Mouse (Mus musculus): ENCODE data around the gene Dmbx1. TPM values are rescaled to one million over a fixed set of nuclear protein-coding genes. Genes with fewer than 3 reads are reported as not detected.
A peak's percentile ranks its signal among the peaks of the same experiment; 100 is the strongest.

Gene Dmbx1
- total RNA-seq, 2 experiments from 2014 or later, result not detected

GRCm38 (mm10) chr4:115941242-115941820, 1.6 kb upstream of the Dmbx1 start:
- no peak for DNase-seq (ENCODE audit: low spot score in 2 of 2)

GRCm38 (mm10) chr4:115940681-115941080, 955 bp upstream of the Dmbx1 start:
- DNase-seq (ENCODE audit: low spot score in 2 of 2), result no peak

DNA sequence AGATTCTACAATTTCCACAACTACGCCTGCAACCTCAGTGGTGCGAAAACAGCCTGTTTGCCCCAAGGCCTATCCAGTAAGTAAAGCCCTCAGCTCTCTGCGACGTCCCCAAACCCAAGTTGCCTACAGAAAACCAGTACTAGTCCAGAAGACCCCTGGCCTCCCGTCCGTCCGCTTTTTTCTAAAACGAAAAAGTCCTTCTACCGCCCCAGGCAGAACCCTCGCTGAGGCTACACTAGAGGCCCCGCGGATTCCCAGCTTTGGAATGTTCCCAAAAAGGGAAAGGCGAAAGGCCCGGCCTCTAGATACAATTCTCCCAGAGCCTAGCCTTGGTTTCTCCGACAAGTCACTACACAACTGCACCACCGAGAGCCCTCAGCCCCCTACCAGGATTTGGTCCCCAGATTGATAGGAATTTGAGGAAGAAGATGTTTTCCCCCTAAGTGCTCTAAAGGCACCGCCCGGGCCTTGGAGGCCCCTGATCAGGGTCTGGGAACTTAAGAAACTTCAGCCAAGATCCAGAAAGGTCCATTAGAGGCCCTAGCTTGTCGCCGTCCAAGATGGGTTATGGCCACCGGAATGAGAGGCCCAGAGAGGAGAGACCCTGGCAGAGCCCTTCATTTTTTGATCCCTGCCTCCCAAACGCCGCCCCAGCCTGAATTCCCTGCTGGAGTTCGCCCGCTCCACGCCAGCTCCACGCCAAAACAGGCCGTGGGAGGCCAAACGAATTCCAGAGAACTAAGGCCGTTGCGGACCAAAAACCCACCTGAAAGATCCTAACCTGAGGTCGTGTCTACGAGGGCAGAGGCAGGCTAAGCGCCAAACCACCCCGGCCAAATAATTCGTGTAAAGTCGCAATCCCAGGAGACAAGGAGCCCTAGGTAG, 1.2 kb downstream of the Dmbx1 start:
- DNase-seq (ENCODE audit: low spot score in 2 of 2), result no peak

DNA sequence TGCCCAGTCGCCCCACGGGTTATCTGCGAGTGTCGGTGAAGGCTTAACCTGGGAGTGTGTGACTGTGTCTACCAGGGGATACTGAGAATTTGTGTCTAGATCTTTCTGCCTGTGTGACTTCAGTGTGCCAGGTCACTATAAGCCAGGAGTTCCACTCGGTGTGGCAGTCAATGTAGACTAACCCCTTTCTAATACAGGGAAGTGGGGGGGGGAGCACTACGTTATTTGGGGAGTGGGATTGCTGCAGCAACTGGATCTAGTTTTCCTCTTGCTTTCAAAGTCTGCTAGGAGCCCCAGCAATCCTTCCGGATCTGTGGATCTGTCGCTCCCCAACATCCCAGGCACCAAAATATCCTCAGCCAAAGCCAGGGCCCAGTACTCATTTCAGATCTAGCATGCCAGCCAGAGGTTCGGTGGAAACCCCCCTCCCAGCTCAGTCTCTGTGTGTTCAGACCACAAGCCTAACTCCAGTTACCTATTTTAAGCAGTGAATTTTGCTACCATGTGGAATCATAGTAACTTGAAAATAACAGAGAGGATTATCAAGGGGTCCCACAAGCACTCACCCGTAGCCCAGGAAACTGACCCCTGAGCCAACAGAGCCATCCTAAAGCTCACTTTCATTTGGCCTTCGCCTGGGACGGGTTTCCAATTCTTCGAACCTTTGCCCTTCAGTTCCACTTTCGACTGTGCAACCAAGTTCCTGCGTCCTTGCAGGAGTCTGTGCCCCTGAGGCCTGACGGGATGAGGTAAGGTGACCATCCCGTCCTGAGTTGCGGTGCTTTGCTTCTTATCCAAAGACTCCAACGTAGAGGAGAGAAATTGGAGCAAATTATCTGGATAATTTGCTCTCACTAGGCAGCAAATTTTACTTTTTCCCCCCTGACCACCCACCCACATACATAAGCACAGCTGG, 2.4 kb downstream of the Dmbx1 start:
- no peak for DNase-seq (ENCODE audit: low spot score in 2 of 2)

GRCm38 (mm10) chr4:115936646-115937045, 3.1 kb downstream of the Dmbx1 start:
- no peak for DNase-seq (ENCODE audit: low spot score in 2 of 2)

DNA sequence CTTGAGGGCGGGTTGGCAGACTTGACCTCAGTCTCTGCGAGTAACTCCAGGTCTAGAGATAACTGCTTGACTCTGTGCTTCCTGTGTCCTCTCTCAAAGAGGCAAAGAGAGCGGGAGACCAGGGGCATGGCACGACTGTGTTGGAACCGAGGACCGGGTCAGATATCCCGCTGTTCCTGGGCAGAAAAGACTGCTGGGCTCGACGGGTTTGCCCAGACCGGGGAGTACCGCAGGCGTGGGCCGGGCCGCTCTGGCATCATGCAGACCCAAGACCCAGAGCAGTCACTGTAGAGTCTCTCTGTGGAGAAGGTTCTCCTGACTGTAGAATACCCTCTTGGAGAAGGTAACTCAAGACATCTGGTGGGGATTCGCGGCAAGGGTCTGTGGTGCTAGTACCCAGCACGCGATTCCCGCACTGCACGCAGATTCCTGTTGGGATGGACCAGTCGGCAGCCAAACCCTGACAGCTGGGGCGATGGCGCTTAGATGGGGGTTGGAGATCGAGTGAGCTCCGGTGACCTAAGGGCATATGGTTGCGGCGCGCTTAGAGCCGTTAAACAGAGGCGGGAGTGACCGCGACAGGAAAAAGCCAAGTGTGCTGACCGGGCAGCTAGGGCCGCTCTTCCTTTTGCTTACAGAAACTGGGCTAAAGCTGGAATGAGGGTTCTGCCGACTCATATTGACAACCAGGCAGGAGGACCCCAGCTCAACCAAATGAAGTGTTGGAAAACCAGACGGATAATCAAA, 3.7 kb downstream of the Dmbx1 start:
- no peak for DNase-seq (ENCODE audit: low spot score in 2 of 2)

GRCm38 (mm10) chr4:115931556-115932088, 8.1 kb downstream of the Dmbx1 start:
- no peak for DNase-seq (ENCODE audit: low spot score in 2 of 2)

GRCm38 (mm10) chr4:115927637-115928036, 12.1 kb downstream of the Dmbx1 start:
- no peak for DNase-seq (ENCODE audit: low spot score in 2 of 2)

DNA sequence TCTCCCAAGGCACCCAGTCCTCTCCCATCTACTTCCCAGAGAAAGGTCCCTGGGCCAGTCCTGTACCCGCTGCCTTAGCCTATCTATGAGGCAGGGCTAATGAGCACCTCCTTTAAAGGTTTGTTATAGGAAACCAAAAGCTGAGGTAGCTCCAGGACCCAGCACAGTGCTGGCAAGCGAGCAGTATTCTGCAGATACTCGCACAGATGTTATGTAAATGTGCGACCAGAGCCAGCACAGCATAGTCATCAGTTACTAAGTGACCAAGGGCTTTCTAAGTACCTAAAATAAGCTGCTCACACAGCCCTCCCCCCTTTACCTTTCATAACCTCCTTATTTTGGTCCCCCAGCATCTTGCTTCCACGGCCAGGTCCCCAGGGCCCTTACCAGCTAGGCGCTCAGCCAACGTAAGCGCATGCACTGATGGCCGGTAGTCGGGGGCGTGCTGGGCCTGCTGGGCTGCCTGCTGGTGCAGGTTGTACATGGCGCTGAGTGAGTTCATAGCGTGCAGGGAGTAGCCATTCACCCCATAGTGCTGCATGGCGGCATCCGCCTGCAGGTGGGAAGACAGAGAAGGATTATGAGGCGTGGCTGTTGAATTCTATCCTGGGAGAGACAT, 16.4 kb downstream of the Dmbx1 start:
- DNase-seq (ENCODE audit: low spot score in 2 of 2), result no peak

DNA sequence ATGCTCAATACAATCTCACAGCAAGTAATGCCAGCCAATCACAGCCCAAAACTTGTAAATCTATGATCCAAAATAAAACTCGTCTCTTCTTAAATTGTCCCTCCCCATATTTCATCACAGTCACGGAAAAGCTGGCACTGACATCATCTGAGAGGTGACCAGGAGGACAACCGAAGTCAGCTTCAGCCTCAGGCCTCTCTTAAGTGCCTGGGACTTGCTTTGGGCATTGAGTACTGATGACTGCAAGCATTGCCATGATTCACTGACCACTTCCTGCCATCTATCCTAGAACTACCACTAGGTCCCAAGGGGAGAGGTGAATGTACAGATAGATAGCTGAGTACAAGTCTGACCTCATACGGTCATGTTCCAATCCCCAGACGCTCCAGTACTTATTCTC, 17.0 kb downstream of the Dmbx1 start:
- DNase-seq (ENCODE audit: low spot score in 2 of 2), result no peak

DNA sequence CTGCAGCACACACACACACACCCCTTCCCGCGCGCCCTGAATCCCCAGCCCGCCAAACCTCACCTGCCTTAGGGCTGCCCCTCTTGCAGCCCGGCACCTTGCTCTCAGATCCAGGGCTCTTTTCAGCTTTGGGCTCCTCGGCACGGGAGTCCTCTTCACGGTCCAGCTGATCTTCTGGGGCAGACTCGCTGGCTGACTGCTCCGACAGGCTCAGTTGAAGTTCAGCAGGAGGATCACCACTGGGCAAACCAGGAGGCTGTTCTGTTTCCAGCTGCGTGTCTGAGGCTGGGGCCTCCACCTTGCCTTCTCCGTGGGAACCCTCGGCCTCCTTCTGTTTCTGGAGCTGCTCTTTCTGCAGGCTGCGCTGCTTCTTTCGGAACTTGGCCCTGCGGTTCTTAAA, 19.8 kb downstream of the Dmbx1 start:
- DNase-seq (ENCODE audit: low spot score in 2 of 2), result no peak

GRCm38 (mm10) chr4:115911586-115911985, 28.1 kb downstream of the Dmbx1 start:
- no peak for DNase-seq (ENCODE audit: low spot score in 2 of 2)

- no peak for DNase-seq (ENCODE audit: low spot score in 2 of 2)
These were observed 31.1 kb downstream of the Dmbx1 start for GRCm38 (mm10) chr4:115908641-115909040.

GRCm38 (mm10) chr4:115907994-115908393, 31.7 kb downstream of the Dmbx1 start:
- DNase-seq (ENCODE audit: low spot score in 2 of 2), result no peak

DNA sequence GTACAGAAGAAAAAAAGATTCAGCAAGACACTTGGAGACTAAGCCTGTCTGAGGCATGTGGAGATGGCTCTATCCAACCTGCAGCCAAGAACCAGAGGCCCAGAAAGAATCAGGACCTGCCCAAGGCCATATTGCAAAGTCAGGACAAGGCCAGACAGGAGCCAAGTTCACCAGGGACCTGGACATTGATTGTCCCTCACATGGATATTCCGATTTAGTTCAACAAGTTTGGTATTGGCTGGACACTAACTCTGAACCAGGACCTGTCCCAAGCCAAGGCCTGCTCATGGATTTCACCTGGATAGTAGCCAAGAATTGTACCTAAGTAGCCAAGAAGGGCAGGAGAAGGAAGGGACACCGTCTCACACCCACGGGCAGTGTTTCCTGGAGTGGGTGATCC, 32.9 kb downstream of the Dmbx1 start:
- no peak for DNase-seq (ENCODE audit: low spot score in 2 of 2)

- no peak for DNase-seq (ENCODE audit: low spot score in 2 of 2)
These were observed 34.0 kb downstream of the Dmbx1 start for GRCm38 (mm10) chr4:115905701-115906100.

DNA sequence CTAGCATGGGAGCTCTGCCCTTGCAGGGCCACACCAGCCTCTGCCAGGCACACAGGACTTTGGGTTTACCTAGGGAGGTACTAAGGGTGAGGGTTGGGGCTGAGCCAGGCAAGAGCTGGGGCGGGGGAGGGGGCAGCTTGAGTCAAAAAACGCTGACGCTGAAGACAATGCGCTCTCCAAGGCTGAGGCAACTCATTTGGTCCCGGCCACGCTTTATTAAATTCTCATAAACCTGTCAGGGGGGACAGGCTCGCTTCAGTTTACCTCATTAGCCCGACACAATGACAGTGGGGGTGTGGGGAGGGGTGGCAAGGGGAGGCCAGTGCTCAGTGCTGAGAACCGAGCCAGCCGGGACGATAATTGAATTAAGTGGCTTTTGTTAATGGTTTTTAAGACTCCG, 35.4 kb downstream of the Dmbx1 start:
- no peak for DNase-seq (ENCODE audit: low spot score in 2 of 2)

DNA sequence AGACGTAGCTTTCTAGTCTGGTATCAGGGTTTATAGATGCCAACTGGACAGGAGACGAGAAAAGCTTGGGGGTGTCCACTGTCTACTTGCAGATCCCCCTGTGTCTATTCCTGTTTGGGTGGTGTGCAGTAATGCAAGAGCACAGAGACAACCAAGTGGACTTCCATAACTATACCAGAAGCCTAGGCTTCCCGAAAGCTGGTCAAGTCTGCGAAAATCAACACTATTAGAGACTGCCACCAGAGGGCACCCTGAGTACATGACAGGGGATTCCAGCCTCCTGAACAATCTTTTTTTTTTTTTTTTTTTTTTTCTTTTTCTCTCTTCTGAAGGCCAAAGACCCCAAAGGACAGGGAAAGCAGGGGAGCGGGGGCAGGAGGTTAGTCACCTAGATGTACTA, 36.9 kb downstream of the Dmbx1 start:
- peak; percentile 71 to 81 for DNase-seq (ENCODE audit: low spot score in 2 of 2)

DNA sequence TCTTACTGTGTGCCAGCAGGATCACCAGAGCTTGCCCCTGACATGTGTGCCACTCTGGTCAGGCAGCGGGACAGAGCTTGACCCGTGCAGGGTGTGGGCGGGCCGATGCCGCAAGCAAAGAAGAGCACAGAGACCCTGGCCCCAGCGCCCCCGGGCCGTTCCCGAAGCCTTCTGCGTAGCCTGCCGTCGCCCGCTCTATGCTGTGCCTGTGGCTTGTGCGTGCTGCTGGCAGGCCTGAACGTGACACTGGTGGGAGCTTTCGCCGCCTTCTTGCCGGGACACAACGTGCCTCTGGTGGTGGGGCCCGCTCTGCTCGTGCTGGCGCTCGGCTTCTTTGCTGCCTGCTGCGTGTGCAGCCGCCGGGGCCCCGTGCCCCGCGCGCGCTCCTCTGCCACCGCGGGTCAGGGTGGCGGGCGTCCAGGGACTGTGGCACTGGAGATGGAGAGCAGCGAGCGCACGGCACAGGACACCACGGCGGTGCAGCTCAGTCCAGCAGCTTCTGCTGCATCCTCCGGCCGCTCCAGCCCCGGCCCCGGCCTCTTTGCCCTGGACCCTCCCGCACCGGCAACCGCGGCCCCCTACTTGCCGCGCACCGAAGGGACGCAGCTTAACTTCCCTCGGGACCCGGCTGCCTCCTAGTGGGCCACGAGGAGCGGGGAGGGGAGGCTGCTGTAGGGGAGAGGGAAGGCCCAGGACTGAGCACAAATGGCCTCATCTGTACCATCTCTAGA, 41.7 kb downstream of the Dmbx1 start:
- no peak for DNase-seq (ENCODE audit: low spot score in 2 of 2)

GRCm38 (mm10) chr4:115894281-115894680, 45.4 kb downstream of the Dmbx1 start:
- no peak for DNase-seq (ENCODE audit: low spot score in 2 of 2)

Data from adrenal gland, adult 18-20 months (tissue).